Mouse (Mus musculus): ENCODE measurements around the gene Stoml3. TPM values are rescaled to one million over a fixed set of nuclear protein-coding genes. Genes with fewer than 3 reads are reported as not detected.

Gene Stoml3
- total RNA-seq, 2 experiments from 2014 or later = 0.47 TPM; not detected in 1

Other genes with a start within 250 kb of the Stoml3 start
- 1 to 10 TPM; 6.7 to 9.0 TPM for gene Nhlrc3, start 25.3 kb upstream of the Stoml3 start, total RNA-seq (2021)
- gene Proser1, start 25.0 kb upstream of the Stoml3 start, total RNA-seq (2021) = 10 to 100 TPM; 21.2 to 28.3 TPM
- gene Frem2, start 168.7 kb downstream of the Stoml3 start, total RNA-seq (2021) = 1 to 10 TPM; 1.7 to 2.3 TPM

Data from layer of hippocampus, postnatal 25 days (tissue).